Mouse (Mus musculus): ENCODE data around the gene Gm14214. TPM values are rescaled to one million over a fixed set of nuclear protein-coding genes. Genes with fewer than 3 reads are reported as not detected.

Gene Gm14214
- total and polyA plus RNA-seq, 3 experiments, result 0.17 TPM; not detected in 2

DNA sequence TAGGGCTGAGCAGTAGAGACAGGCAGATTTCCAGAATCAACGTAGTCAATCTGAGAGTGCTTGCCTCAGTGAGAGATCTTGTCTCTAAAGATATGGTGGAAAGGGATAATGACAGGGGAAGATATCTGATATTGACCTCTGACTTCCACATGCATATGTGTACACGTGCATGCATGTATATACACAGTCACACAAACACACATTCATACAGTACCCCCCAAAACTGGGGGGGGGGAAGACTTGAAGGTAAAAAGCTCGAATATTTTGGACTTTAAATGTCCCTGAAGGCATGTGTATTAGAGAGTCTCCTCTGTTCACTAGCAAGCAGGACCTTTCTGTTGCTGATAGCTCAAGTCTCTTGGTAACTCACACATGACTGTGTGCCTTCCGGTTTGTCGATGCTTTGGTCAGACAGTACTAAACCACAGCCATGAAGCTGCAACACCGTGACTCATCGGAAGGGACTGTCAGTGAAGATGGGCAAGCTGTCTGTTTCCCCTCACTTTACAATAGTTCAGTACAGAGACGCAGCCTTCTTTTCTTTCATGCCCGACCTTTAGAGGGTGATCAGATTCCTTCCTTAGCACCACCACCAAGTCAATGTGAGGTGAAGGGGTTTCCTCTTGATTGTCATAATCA is 37.2 kb downstream of the Gm14214 start:
- Histone ChIP-seq H3K4me3 (ENCODE audit: control insufficient read depth in 1 of 2, insufficient read depth in 1 of 2, low read depth in 2 of 2, low read length in 2 of 2) (no peak overlapping the region), H3K79me2 (ENCODE audit: control insufficient read depth, insufficient read depth, low read length, poor library complexity) (no peaks in the 10 kb centered on the region), H3K27ac (ENCODE audit: control insufficient read depth, low read depth, low read length) (no peak overlapping the region), H3K4me1 (ENCODE audit: control insufficient read depth in 1 of 2, insufficient read depth in 2 of 2, low read length in 2 of 2) (peaks cover 0 to 4% of the 10 kb centered on the region in 2 experiments; a peak in 1 of 4 replicates), H3K9ac (ENCODE audit: control insufficient read depth, low read depth, low read length, poor library complexity, severe bottlenecking) (no peak overlapping the region), H3K27me3 (ENCODE audit: control insufficient read depth in 1 of 2, insufficient read depth in 2 of 2, low read length in 2 of 2) (peaks cover 3 to 5% of the 10 kb centered on the region in 2 experiments), H3K36me3 (ENCODE audit: control insufficient read depth in 1 of 2, insufficient read depth in 2 of 2, low read length in 2 of 2) (no peaks in the 10 kb centered on the region; a peak in 1 of 4 replicates), H3K9me3 (replicated peaks; ENCODE audit: insufficient read depth, low read length) (no peaks in the 10 kb centered on the region)
- TF ChIP-seq NELFE (IDR thresholded peaks at IDR 0.05; ENCODE audit: low read depth, low read length), result no peak
- no peak for TF ChIP-seq ZNF384 (IDR thresholded peaks at IDR 0.05; ENCODE audit: low read depth, low read length)
- TF ChIP-seq BHLHE40 (IDR thresholded peaks at IDR 0.05; ENCODE audit: borderline replicate concordance, low read depth, low read length), result no peak
- TF ChIP-seq EP300 (IDR thresholded peaks at IDR 0.05; ENCODE audit: low read depth in 1 of 2, low read length in 2 of 2), result no peak
- TF ChIP-seq RAD21 (IDR thresholded peaks at IDR 0.05; ENCODE audit: low read depth, low read length), result no peak
- TF ChIP-seq ELF1 (IDR thresholded peaks at IDR 0.05; ENCODE audit: low read depth, low read length), result no peak
- TF ChIP-seq UBTF (IDR thresholded peaks at IDR 0.05; ENCODE audit: borderline replicate concordance, insufficient read depth, low read depth, low read length), result no peak
- no peak for TF ChIP-seq TAL1 (IDR thresholded peaks at IDR 0.05; ENCODE audit: low read length)
- TF ChIP-seq ZC3H11A (IDR thresholded peaks at IDR 0.05; ENCODE audit: low read depth, low read length), result no peak
- TF ChIP-seq MAX (IDR thresholded peaks at IDR 0.05; ENCODE audit: low read length), result no peak
- TF ChIP-seq POLR2A (IDR thresholded peaks at IDR 0.05; ENCODE audit: control insufficient read depth in 1 of 2, insufficient read depth in 1 of 2, low read depth in 1 of 2, low read length in 2 of 2, poor library complexity in 1 of 2), result no peak
- TF ChIP-seq HCFC1 (IDR thresholded peaks at IDR 0.05; ENCODE audit: low read depth, low read length), result no peak
- TF ChIP-seq RCOR1 (IDR thresholded peaks at IDR 0.05; ENCODE audit: low read depth, low read length), result no peak
- DNase-seq (ENCODE audit: low read depth, low spot score), result peak; percentile 38

DNA sequence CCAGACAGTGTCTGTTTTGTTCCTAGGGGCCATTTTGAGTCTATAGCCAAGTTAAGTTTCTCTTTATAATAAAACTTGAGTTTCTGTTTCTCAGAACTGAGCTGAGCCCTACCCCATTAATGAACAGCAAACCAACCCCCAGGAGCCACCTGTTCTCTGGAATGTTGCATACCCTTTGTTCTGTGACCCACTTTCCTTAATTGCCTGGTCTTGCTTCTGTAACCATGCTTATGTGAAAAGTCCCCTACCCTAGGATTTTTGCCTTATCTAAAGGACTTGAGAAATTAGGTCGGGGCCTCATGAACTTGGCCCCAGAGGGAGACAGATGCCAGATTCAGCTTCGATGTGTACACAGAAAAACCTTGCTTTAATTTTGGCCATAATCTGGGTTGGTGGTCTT is 37.9 kb downstream of the Gm14214 start:
- TF ChIP-seq POLR2A (IDR thresholded peaks at IDR 0.05; ENCODE audit: control insufficient read depth in 1 of 2, insufficient read depth in 1 of 2, low read depth in 1 of 2, low read length in 2 of 2, poor library complexity in 1 of 2) (no peak), ZMIZ1 (IDR thresholded peaks at IDR 0.05; ENCODE audit: low read depth, low read length) (no peak), TCF12 (IDR thresholded peaks at IDR 0.05; ENCODE audit: low read depth, low read length) (no peak), USF2 (IDR thresholded peaks at IDR 0.05; ENCODE audit: borderline replicate concordance in 1 of 2, insufficient read depth in 1 of 2, low read depth in 1 of 2, low read length in 2 of 2) (no peak), SIN3A (IDR thresholded peaks at IDR 0.05; ENCODE audit: low read length) (no peak), UBTF (IDR thresholded peaks at IDR 0.05; ENCODE audit: borderline replicate concordance, insufficient read depth, low read depth, low read length) (no peak), POLR2AphosphoS2 (IDR thresholded peaks at IDR 0.05; ENCODE audit: low read length) (no peak), TAL1 (IDR thresholded peaks at IDR 0.05; ENCODE audit: low read length) (no peak), KAT2A (conservative IDR thresholded peaks at IDR 0.05; ENCODE audit: low read depth, low read length) (no peak), E2F4 (IDR thresholded peaks at IDR 0.05; ENCODE audit: borderline replicate concordance, low read depth, low read length) (no peak), RCOR1 (IDR thresholded peaks at IDR 0.05; ENCODE audit: low read depth, low read length) (no peak), MEF2A (IDR thresholded peaks at IDR 0.05; ENCODE audit: extremely low read depth, insufficient replicate concordance, low read depth, low read length, poor library complexity, severe bottlenecking) (no peak)
- Histone ChIP-seq H3K4me3 (ENCODE audit: control insufficient read depth in 1 of 2, insufficient read depth in 1 of 2, low read depth in 2 of 2, low read length in 2 of 2) (no peak overlapping the region), H3K36me3 (ENCODE audit: control insufficient read depth in 1 of 2, insufficient read depth in 2 of 2, low read length in 2 of 2) (no peaks in the 10 kb centered on the region; a peak in 1 of 4 replicates), H3K27me3 (ENCODE audit: control insufficient read depth in 1 of 2, insufficient read depth in 2 of 2, low read length in 2 of 2) (peaks cover 3 to 5% of the 10 kb centered on the region in 2 experiments), H3K9me3 (replicated peaks; ENCODE audit: insufficient read depth, low read length) (no peaks in the 10 kb centered on the region), H3K27ac (ENCODE audit: control insufficient read depth, low read depth, low read length) (no peak overlapping the region), H3K79me2 (ENCODE audit: control insufficient read depth, insufficient read depth, low read length, poor library complexity) (no peaks in the 10 kb centered on the region), H3K4me1 (ENCODE audit: control insufficient read depth in 1 of 2, insufficient read depth in 2 of 2, low read length in 2 of 2) (peaks cover 0 to 4% of the 10 kb centered on the region in 2 experiments; a peak in 1 of 4 replicates), H3K9ac (ENCODE audit: control insufficient read depth, low read depth, low read length, poor library complexity, severe bottlenecking) (no peak overlapping the region)
- no peak for DNase-seq (ENCODE audit: low read depth, low spot score)
